Comparison of ENCODE assay signal across 9 mouse cellular contexts in genomic region chr9:27134410-27134809, GRCm38 (mm10). TPM values are rescaled to one million over a fixed set of nuclear protein-coding genes. Genes with fewer than 3 reads are reported as not detected.
A peak's percentile ranks its signal among the peaks of the same experiment; 100 is the strongest.
DNase-seq lines count a peak whose midpoint lies in the region; ATAC-seq and TF ChIP-seq lines count a peak whose summit lies in the region.
"Had no signal": no experiment of that assay in that cellular context is flagged by ENCODE, and none has a peak within 500 bp of the region (broad histone marks: within the 10 kb centered on the region; RNA-seq: fewer than 3 reads in every experiment).

No protein-coding gene starts in this region.

- H3K4me1 ChIP-seq in kidney, embryonic 16.5 days (ENCODE audit: insufficient read depth, low read length), result no peaks in the 10 kb centered on the region
- H3K4me1 ChIP-seq in G1E (ENCODE audit: insufficient read depth, low read depth, low read length), result no peaks in the 10 kb centered on the region
- H3K4me1 ChIP-seq: limb, embryonic 13.5 days had no signal

- H3K4me3 ChIP-seq in kidney, embryonic 16.5 days (ENCODE audit: low read length), result no peak overlapping the region
- no peak overlapping the region for H3K4me3 ChIP-seq in G1E (ENCODE audit: low read depth, low read length)
- H3K4me3 ChIP-seq: limb, embryonic 13.5 days had no signal

- no peak overlapping the region for H3K27ac ChIP-seq in kidney, embryonic 16.5 days (ENCODE audit: low read length)
- H3K27ac ChIP-seq: limb, embryonic 13.5 days had no signal

- H3K9me3 ChIP-seq in kidney, embryonic 16.5 days (ENCODE audit: low read length), result no peaks in the 10 kb centered on the region
- H3K9me3 ChIP-seq in G1E (replicated peaks), result no peaks in the 10 kb centered on the region
- H3K9me3 ChIP-seq: limb, embryonic 13.5 days had no signal

- peak; percentile 28; the same call in 1 of the 2 replicates for TF ChIP-seq CTCF in G1E (IDR thresholded peaks at IDR 0.05; ENCODE audit: low read depth, low read length)

- no peaks in the 10 kb centered on the region for H3K36me3 ChIP-seq in kidney, embryonic 16.5 days (ENCODE audit: insufficient read depth, low read length)
- no peaks in the 10 kb centered on the region for H3K36me3 ChIP-seq in G1E (replicated peaks)

- H3K4me2 ChIP-seq in kidney, embryonic 16.5 days (replicated peaks; ENCODE audit: low read depth, low read length), result no peak overlapping the region
- H3K4me2 ChIP-seq: limb, embryonic 13.5 days had no signal

- intact Hi-C loops in left cerebral cortex, postnatal 4 days (cut with DNase I), result no loop called here

- peak; percentile 12 for DNase-seq in CD4-positive, CD25-positive, alpha-beta regulatory T cell, adult 2 months (ENCODE audit: low read depth, low spot score)
- peak; percentile 67 for DNase-seq in kidney, adult 18-20 months
- DNase-seq in G1E (ENCODE audit: low spot score), result no peak
- peak; percentile 67 to 78 for DNase-seq in cerebellum, postnatal 36 days
- peak; percentile 53 for DNase-seq in left cerebral cortex, postnatal 4 days
- DNase-seq in yolk sac, embryonic 10.5 days (ENCODE audit: low spot score), result no peak

- no peak overlapping the region for H3K9ac ChIP-seq in kidney, embryonic 16.5 days (replicated peaks; ENCODE audit: low read length)
- H3K9ac ChIP-seq: limb, embryonic 13.5 days had no signal

- 70% methylated on average over 1 of the region's 1 CpGs for WGBS in kidney, embryonic 16.5 days

- H3K27me3 ChIP-seq in kidney, embryonic 16.5 days (ENCODE audit: insufficient read depth, low read length), result no peaks in the 10 kb centered on the region
- H3K27me3 ChIP-seq in G1E (ENCODE audit: insufficient read depth, low read length), result peaks cover 3% of the 10 kb centered on the region
- H3K27me3 ChIP-seq: limb, embryonic 13.5 days had no signal

- no peak for ATAC-seq in CD4-positive, CD25-positive, alpha-beta regulatory T cell, adult 4 months
- ATAC-seq in kidney, embryonic 16.5 days (ENCODE audit: low FRiP score, low TSS enrichment), result no peak; the same call in 1 of the 2 replicates
- ATAC-seq in G1E (ENCODE audit: extremely low read depth, insufficient number of reproducible peaks, low FRiP score, poor library complexity, severe bottlenecking), result no peak

RNA-seq across cellular contexts. Expression of gene Jam3, which starts 20.8 kb away (rescaled TPM):
- polyA plus RNA-seq in CD4-positive, CD25-positive, alpha-beta regulatory T cell, adult 4 months (2017; shearing (Covaris generic)), result under 1 TPM; 0.32 to 0.39 TPM
- polyA plus RNA-seq in kidney, embryonic 16.5 days (2015; fragmentation: Nextera tagmentation; extraction: Ambion mirVana), result 81.5 TPM in 2 replicates
- total RNA-seq in G1E (2014; fragmentation: Nextera tagmentation) (not detected in 2 replicates), G1E (2017) (not detected in 2 replicates)
- polyA plus RNA-seq in G1E (2012), result not detected in 2 replicates
- 10 to 100 TPM; 21.6 to 22.4 TPM for total RNA-seq in left cerebral cortex, postnatal 4 days (2021)

Comparison
In these comparisons a context has a peak if more than half of its experiments do, and no peak if none do; other contexts are left out.
1. DNase-seq: peak in CD4-positive, CD25-positive, alpha-beta regulatory T cell, adult 2 months (single experiment), kidney, adult 18-20 months (single experiment), cerebellum, postnatal 36 days (2 of 2) and left cerebral cortex, postnatal 4 days (single experiment); none in G1E (single experiment) and yolk sac, embryonic 10.5 days (single experiment).
2. RNA of gene Jam3, which starts 20.8 kb away (polyA plus RNA-seq): 81.5 TPM in kidney, embryonic 16.5 days; 0.32 to 0.39 TPM in CD4-positive, CD25-positive, alpha-beta regulatory T cell, adult 4 months and not detected in G1E; every median in the first group is over 10 times any median in the second.